Mouse (Mus musculus): ENCODE measurements around the gene Vsig2.

- TF ChIP-seq GATA1 (IDR thresholded peaks at IDR 0.05; ENCODE audit: low read length) = no peak
- no peak for TF ChIP-seq TAL1 (IDR thresholded peaks at IDR 0.05; ENCODE audit: low read length)
Observed at GRCm38 (mm10) chr9:37539170-37540025, at the start of gene Vsig2.
